8 mouse cellular contexts compared by ENCODE assay signal in the genomic region with DNA sequence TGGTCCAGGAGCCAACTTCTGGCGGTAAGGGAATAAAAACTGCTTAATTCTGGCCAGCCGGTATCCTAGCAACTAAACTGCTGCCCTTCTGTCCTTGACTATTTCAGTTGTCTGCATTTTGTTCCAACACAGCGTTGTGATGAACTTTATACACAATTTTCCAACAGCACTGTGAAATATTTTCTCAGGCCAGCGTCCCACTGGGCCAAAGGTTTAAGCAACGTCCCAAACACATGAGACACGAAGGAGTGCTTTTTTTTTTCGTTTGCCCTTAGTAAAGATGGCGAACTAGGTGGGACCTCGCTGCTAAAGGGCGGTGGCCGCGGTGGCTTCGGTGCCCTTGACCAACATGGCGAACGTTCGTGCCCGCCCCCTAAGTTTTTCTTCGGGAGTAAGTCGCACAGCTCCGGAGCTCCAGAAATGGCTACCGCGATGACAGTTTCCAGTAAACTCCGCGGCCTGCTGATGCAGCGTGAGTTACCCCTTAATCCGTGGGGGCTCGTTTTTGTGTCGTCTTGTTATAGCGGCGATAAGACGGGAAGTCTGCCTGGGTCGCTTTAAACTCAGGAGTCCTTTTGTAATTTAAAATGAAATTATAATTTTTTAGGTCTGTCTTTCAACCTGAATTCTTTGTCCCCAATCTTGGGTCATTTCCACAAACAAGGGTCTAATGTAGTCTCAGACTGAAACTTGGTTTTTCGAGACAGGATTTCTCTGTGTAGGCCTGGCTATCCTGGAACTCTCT. TPM values are rescaled to one million over a fixed set of nuclear protein-coding genes. Genes with fewer than 3 reads are reported as not detected.
DNase-seq lines count a peak whose midpoint lies in the region; ATAC-seq lines count a peak whose summit lies in the region.

A gene (plus strand): TSS at position 277 of the 745 bp plus-strand sequence.

- H3K27ac ChIP-seq in brown adipose tissue, adult 24 weeks (replicated peaks; ENCODE audit: low read depth, low read length): peak within 1 kb of the TSS; percentile 97
- H3K27ac ChIP-seq in heart, embryonic 13.5 days (replicated peaks): peak within 1 kb of the TSS; percentile 90
- H3K27ac ChIP-seq in liver, embryonic 12.5 days: peak within 1 kb of the TSS; percentile 76
- peak within 1 kb of the TSS; percentile 91 for H3K27ac ChIP-seq in stomach, embryonic 15.5 days

- H3K4me2 ChIP-seq in heart, embryonic 13.5 days: peak within 1 kb of the TSS; percentile 66
- peak within 1 kb of the TSS; percentile 79 for H3K4me2 ChIP-seq in liver, embryonic 12.5 days
- peak within 1 kb of the TSS; percentile 48 for H3K4me2 ChIP-seq in stomach, embryonic 15.5 days

- peak; percentile 51; the same call in 1 of the 2 replicates for ATAC-seq in heart, embryonic 13.5 days (ENCODE audit: extremely low read depth, insufficient number of reproducible peaks, low FRiP score, low TSS enrichment)
- ATAC-seq in liver, embryonic 12.5 days: peak; percentile 83
- ATAC-seq in stomach, embryonic 15.5 days (ENCODE audit: insufficient read depth, low FRiP score, low read depth): peak; percentile 73; the same call in 1 of the 2 replicates

- H3K4me3 ChIP-seq in brown adipose tissue, adult 24 weeks (ENCODE audit: insufficient read depth, low read depth, low read length): peak within 1 kb of the TSS; percentile 68
- peak within 1 kb of the TSS; percentile 52 for H3K4me3 ChIP-seq in heart, embryonic 13.5 days
- peak within 1 kb of the TSS; percentile 64 for H3K4me3 ChIP-seq in liver, embryonic 12.5 days
- H3K4me3 ChIP-seq in stomach, embryonic 15.5 days (replicated peaks): peak within 1 kb of the TSS; percentile 49

- peaks cover 22% of the 10 kb centered on the region for H3K4me1 ChIP-seq in brown adipose tissue, adult 24 weeks (ENCODE audit: control insufficient read depth, insufficient read depth, insufficient read length, low read length)
- H3K4me1 ChIP-seq in heart, embryonic 13.5 days: peaks cover 50% of the 10 kb centered on the region
- H3K4me1 ChIP-seq in liver, embryonic 12.5 days: peaks cover 65% of the 10 kb centered on the region
- peaks cover 24% of the 10 kb centered on the region; the same call in 1 of the 2 replicates for H3K4me1 ChIP-seq in stomach, embryonic 15.5 days

- peak; percentile 95 for DNase-seq in CD4-positive, CD25-positive, alpha-beta regulatory T cell, adult 2 months (ENCODE audit: low read depth, low spot score)
- peak; percentile 99 for DNase-seq in fat pad, adult 2 months (ENCODE audit: extremely low read depth, low read depth, low spot score)
- peak; percentile 95 for DNase-seq in kidney, postnatal 10 days
- DNase-seq in natural killer cell, adult 2 months (ENCODE audit: low spot score in 2 of 2): peak; percentile 76 to 84

- H3K36me3 ChIP-seq in heart, embryonic 13.5 days: peaks cover 44% of the 10 kb centered on the region
- peaks cover 42% of the 10 kb centered on the region for H3K36me3 ChIP-seq in liver, embryonic 12.5 days
- peaks cover 27% of the 10 kb centered on the region for H3K36me3 ChIP-seq in stomach, embryonic 15.5 days

- H3K9ac ChIP-seq in heart, embryonic 13.5 days: peak within 1 kb of the TSS; percentile 81
- peak within 1 kb of the TSS; percentile 78 for H3K9ac ChIP-seq in liver, embryonic 12.5 days
- H3K9ac ChIP-seq in stomach, embryonic 15.5 days: peak within 1 kb of the TSS; percentile 52; the same call in 1 of the 2 replicates

- 2% methylated on average over 33 of the region's 33 CpGs for WGBS in heart, embryonic 13.5 days
- WGBS in liver, embryonic 12.5 days (ENCODE audit: insufficient replicate concordance): 1% methylated on average over 33 of the region's 33 CpGs
- 2% methylated on average over 33 of the region's 33 CpGs for WGBS in stomach, embryonic 15.5 days

- no peaks in the 10 kb centered on the region for H3K27me3 ChIP-seq in heart, embryonic 13.5 days (replicated peaks)
- no peaks in the 10 kb centered on the region for H3K27me3 ChIP-seq in liver, embryonic 12.5 days (replicated peaks)
- H3K27me3 ChIP-seq in stomach, embryonic 15.5 days (replicated peaks): no peaks in the 10 kb centered on the region

- H3K9me3 ChIP-seq in heart, embryonic 13.5 days: no peaks in the 10 kb centered on the region
- no peaks in the 10 kb centered on the region for H3K9me3 ChIP-seq in liver, embryonic 12.5 days (replicated peaks)
- H3K9me3 ChIP-seq in stomach, embryonic 15.5 days: no peaks in the 10 kb centered on the region

RNA-seq across cellular contexts. Expression of the gene that starts here (rescaled TPM):
- 3,379 and 3,601 TPM in 2 replicates for polyA plus RNA-seq in brown adipose tissue, adult 24 weeks (2012; ENCODE audit: insufficient read depth, insufficient read length, missing spikeins)
- 169 and 182 TPM in 2 replicates for polyA plus RNA-seq in heart, embryonic 13.5 days (2015; fragmentation: Nextera tagmentation; extraction: Ambion mirVana)
- polyA plus RNA-seq in liver, embryonic 12.5 days (2016; fragmentation: Nextera tagmentation; extraction: Ambion mirVana): 72.3 and 73.6 TPM in 2 replicates
- 175 and 195 TPM in 2 replicates for polyA plus RNA-seq in stomach, embryonic 15.5 days (2015; fragmentation: Nextera tagmentation; extraction: Ambion mirVana)

Comparison
In these comparisons a context has a peak if more than half of its experiments do, and no peak if none do; other contexts are left out.
1. Peak in every context shown above with its lines: DNase-seq, ATAC-seq, H3K4me3 ChIP-seq and H3K27ac ChIP-seq.
2. RNA of the gene that starts here (polyA plus RNA-seq): 3,379 to 3,601 TPM in brown adipose tissue, adult 24 weeks; 175 to 195 TPM in stomach, embryonic 15.5 days, 169 to 182 TPM in heart, embryonic 13.5 days and 72.3 to 73.6 TPM in liver, embryonic 12.5 days; every median in the first group is over 10 times any median in the second.